Mouse (Mus musculus): Measurements from ENCODE around the gene Acsl3. TPM values are rescaled to one million over a fixed set of nuclear protein-coding genes. Genes with fewer than 3 reads are reported as not detected.

The Acsl3 gene
- 16.1 TPM for total RNA-seq (2023)

DNA sequence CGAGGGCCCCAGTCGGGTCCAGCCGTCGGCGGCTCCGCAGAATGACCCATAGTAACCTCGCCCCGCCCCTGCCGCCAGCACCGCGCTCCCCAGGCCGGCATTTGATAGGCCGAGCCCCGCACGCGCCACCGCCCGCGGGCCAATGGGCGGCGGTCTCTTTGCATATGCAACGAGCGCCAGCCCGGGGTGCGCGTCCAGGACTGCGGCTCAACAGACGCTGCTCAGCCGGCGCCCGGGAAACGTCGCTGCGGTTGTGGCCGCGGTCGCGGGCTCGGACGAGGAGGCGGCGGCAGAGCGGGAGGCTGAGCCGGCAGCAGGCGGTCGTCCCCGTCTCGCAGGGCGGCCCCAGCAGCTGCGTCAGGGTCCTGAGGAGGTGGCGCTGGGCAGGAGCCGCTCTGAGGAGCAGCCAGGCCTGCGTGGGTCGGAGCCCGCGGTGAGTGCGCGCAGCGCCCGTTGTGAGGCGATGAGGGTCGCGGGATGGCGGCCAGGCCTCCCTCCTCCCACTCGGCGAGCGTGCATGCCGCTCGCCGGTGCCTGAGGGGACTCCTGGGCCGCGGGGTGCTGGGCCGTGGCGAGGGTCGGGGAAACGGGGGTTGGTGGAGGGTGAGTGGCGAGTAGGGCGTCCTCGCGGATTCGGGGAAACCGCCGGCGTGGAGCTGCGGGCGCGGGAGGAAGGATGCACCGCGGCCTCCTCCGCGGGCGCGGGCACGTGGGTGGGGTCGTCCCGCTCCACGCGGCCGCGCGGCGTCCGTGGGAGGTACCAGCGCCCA, at the start of gene Acsl3, which contains the start of gene Utp14b:
Acsl3 (plus strand) TSS at position 155 of the 770 bp plus-strand sequence.
Utp14b (plus strand) TSS at position 368 of the 770 bp plus-strand sequence.

Other genes with a start within 250 kb of the Acsl3 start
- gene Farsb, start 168.9 kb upstream of the Acsl3 start, total RNA-seq (2023) = 44.2 TPM
- gene Mogat1, start 146.8 kb upstream of the Acsl3 start, total RNA-seq (2023) = not detected
- not detected for gene BC035947, start 145.7 kb upstream of the Acsl3 start, total RNA-seq (2023)
- gene Utp14b, start 213 bp downstream of the Acsl3 start, total RNA-seq (2023) = 46.0 TPM
- gene Kcne4, start 158.9 kb downstream of the Acsl3 start, total RNA-seq (2023) = not detected